Mouse (Mus musculus): ENCODE measurements around the gene Cyp20a1. TPM values are rescaled to one million over a fixed set of nuclear protein-coding genes. Genes with fewer than 3 reads are reported as not detected.

Cyp20a1 gene
- 10 to 100 TPM; 11.1 to 12.7 (median 11.4) TPM for total RNA-seq (2022)

- DNase-seq (ENCODE audit: low spot score in 2 of 2), result peak; percentile 82 to 91
Measured at GRCm38 (mm10) chr1:60342808-60343629, at the start of gene Cyp20a1. Cyp20a1 (plus strand) TSS chr1:60343323.

DNA sequence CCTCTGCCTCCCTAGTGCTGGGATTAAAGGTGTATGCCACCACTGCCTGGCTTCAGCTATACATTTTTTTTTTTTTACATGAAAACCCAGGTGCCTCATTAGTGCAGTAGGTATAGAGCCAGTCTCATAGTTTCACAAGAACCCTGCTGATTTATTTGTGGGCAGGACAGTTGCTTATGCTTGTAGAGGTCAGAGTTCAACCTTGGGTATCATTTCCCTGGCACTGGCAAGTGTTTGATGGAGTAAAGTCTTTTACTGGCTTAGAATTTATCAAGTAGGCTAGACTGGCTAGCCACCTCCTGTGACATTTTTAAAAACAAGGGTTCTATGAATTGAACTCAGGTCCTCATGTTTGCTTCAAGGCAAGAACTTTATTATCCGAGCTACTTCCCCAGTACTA, 49.2 kb upstream of the Cyp20a1 start:
- DNase-seq (ENCODE audit: low spot score in 2 of 2), result no peak

DNA sequence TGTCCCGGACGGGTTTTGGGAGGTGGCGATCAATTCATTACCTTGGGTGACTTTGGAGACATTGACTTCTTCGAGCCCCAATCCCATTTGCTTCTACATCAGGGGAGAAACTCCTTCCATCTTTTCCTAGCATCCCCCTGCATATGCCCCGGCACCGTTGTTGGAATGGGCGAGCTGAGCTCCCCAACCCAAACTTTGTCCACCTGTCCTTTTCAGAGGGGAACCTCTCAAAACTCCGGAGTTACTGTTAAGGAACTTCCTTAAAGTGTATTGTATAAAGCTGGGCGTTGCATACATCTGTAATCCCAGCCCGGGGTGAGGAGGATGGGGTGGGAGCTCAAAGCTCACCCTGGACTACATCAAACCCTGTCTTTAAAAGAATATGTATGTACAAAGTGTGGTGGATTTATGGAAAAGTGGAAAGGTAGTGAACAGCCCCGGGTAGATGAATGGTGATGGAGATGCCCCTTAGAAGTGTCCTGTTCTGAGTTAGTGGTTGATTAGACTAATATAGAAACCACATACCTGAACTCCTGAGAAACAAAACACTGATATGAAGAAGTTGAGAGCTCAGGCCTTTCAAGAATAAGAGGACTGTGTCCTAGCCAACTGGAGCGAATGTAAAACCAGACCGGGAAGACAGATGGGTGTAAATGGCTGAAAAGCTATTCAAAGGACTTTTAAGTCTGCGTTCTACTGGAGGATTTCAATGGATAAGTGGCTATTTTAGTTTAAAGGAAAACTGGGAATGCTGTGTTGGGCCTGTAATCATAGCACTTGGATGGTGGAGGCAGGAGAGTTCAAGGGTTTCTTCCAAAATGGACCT, 720 bp downstream of the Cyp20a1 start:
- no peak for DNase-seq (ENCODE audit: low spot score in 2 of 2)

DNA sequence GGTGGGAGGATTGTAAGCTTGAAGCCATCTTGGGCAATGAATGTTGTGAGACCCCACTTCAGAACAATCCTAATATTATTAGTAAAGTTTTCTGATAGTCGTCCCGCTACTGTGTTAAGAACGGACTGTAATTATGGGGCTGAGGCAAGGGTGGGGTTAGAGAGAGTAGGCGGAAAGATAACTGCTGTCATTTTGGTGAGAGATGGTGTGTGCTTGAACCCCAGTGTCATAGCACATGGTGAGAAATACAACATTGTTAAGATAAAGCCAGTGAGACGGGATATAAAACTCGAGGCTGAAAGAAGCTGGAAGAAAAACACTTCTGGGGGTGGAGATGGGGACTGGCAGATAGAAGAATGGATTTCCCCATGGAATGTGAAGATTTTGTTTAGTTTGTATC, 1.5 kb downstream of the Cyp20a1 start:
- DNase-seq (ENCODE audit: low spot score in 2 of 2), result no peak

DNA sequence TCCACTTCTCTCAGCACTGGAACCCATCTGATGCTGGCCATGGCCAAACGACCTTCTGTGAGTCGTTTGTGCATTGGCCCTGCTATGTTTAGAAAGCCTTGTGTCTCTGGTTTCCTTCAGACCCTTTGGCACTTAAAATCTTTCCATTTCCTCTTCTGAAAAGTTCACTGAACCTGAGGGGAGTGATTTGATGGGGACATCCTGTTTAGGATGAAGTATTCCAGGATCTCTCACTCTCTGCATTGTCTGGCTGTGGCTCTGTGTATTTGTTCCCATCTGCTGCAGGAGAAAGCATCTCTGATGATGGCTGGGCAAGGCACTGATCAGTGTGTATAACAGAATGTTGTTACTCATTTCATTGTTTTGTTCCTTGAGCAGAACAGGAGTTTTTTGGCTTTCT, 2.6 kb downstream of the Cyp20a1 start:
- no peak for DNase-seq (ENCODE audit: low spot score in 2 of 2)

DNA sequence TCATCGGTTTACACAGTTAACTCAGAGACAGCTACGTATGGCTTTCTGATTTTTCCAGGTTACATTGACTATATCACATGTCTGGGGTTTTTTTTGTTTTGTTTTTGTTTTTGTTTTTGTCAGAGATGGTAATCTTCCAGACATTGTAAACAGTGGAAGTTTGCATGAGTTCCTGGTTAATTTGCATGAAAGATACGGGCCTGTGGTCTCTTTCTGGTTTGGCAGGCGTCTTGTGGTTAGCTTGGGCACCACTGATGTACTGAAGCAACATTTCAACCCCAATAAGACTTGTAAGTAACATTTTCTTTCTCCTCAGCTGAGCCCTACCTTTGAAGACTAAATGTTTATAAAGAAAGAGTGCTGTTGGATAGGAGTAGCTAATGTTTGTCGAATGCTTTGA, 9.7 kb downstream of the Cyp20a1 start:
- DNase-seq (ENCODE audit: low spot score in 2 of 2), result no peak

- DNase-seq (ENCODE audit: low spot score in 2 of 2), result no peak
Measured at GRCm38 (mm10) chr1:60361626-60362025, 18.5 kb downstream of the Cyp20a1 start.

GRCm38 (mm10) chr1:60376556-60376955, 33.4 kb downstream of the Cyp20a1 start:
- DNase-seq (ENCODE audit: low spot score in 2 of 2), result no peak

DNA sequence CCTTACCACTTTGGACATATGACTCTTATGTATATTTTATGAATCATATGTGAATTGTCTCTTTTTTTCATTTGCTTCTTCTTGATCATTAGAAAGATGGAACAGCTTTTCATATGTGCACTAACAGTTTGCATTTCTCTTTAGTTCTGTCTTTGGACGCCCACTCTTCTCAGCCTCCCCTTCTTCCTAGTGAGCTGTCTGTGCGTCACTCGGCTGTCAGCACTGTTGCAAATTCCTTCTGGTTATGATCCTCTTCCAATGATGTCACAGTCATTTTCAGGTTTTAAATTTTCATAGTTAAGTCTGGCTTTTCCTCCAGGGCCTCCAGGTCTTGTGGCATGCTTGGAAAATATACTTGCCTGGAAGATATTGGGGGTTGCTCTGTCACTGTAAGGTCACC, 38.8 kb downstream of the Cyp20a1 start:
- DNase-seq (ENCODE audit: low spot score in 2 of 2), result no peak

GRCm38 (mm10) chr1:60404848-60405247, 61.7 kb downstream of the Cyp20a1 start:
- DNase-seq (ENCODE audit: low spot score in 2 of 2), result no peak

- DNase-seq (ENCODE audit: low spot score in 2 of 2), result no peak
Measured at GRCm38 (mm10) chr1:60408501-60409167, 65.5 kb downstream of the Cyp20a1 start.

DNA sequence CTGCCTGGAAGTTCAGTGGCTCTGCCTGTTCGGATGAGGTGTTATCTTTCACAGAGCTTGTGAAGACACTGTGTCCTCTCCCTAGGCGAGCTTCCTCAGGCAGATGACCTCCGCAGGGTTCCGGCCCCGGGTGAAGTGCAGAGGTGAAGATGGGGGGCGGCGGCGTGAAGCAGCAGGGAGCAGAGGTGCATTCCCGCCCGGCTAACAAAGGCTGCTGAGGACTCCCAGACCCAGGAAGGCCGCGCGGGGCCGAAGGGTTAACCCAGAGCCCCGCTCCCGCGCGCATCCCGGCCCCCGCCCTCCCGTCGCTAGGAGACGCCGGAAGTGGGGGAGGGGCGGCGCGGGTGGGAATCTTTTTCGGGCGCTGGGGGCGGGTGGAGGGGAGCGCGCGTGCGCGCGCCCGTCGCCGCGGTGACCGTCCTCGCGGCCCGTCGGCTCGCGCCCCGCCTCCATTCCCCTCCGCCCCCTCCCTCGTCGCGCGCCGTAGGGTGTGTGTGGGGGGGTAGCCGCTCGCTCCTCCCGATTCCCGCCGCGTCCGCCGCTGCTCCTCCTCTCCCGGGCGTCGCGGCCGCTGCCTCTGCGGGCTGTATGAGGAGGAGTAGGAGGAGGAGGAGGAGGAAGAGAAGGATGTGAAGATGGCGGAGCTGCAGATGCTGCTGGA, 66.2 kb downstream of the Cyp20a1 start, which contains the start of gene Abi2:
Abi2 (plus strand) TSS at position 452 of the 661 bp plus-strand sequence.
- DNase-seq (ENCODE audit: low spot score in 2 of 2), result peak; percentile 77 to 89

GRCm38 (mm10) chr1:60409928-60410817, 67.0 kb downstream of the Cyp20a1 start:
- DNase-seq (ENCODE audit: low spot score in 2 of 2), result peak in 1 of 2 experiments; percentile 60

DNA sequence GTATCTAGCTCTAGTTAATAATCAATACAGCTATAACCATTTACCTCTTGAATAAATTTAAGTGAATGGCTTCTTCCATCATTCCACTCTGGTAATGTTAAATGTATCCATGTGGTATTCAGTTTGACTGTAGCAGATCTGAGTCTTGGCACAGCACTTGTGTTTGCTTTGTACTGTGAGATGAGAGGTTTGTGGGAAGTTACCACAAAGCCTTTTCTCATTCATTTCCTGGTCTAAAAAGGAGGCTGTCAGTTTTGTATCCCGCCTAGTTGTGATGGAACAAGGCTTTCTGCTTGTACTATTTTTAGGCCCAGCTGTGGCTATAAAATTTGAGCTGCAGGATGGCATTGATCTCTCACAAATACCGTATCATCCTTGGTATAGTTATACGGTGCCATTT, 73.6 kb downstream of the Cyp20a1 start:
- DNase-seq (ENCODE audit: low spot score in 2 of 2), result no peak

DNA sequence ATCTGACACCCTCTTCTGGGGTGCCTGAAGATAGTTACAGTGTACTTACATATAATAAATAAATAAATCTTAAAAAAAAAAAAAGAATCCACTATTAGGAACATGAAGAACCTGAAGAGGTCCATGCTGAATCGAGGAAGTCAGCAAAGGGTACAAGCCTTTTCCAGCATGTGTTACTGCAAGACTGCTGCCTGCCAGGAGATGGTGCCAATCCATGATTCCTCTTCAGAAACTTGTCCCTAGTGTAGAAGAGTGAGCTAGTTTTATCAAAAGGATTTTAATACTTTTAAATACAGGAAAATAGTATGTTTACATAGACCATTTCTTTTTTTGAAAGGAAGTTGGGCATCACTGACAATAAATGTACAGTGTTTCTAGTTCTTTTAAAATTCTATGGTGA, 80.8 kb downstream of the Cyp20a1 start:
- no peak for DNase-seq (ENCODE audit: low spot score in 2 of 2)

DNA sequence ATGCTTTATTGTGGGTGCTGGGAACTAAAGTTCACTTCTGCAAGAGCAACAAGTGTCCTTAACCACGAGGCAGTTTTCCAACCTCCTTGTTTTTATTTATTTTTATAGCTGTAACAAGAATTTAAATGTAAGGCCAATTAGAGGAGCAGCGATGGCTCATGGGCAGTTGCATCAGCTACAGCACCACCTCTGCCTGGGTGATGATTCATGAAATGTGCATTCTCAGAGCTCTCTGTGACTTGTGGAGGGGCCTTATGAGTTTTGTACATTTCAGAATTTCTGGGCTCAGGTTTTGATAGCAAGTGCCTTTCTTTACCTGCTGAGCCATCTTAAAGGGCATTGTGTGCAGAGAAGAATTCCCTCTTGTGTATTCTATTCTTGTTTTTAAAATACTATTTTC, 85.2 kb downstream of the Cyp20a1 start:
- no peak for DNase-seq (ENCODE audit: low spot score in 2 of 2)

DNA sequence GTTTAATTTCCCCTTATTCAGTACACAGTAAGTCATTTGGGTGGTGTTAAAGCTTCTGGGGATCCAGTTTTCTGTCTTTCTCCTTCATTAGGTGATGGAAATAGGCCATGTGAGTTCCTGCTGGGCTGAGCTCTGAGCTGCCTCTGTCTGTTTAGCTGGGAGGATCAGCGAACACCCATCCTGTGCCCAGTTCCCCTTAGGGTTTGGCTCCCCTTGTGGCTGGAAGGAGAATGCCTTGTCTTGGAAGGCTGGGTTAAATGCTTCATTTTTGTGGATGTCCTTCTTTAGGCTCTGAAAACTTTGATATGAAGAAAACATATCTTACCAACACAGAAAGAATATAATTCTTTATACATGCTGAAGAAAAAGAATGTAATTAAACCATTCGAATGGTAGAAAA, 85.8 kb downstream of the Cyp20a1 start:
- no peak for DNase-seq (ENCODE audit: low spot score in 2 of 2)

- DNase-seq (ENCODE audit: low spot score in 2 of 2), result no peak
Measured at GRCm38 (mm10) chr1:60431531-60431930, 88.4 kb downstream of the Cyp20a1 start.

DNA sequence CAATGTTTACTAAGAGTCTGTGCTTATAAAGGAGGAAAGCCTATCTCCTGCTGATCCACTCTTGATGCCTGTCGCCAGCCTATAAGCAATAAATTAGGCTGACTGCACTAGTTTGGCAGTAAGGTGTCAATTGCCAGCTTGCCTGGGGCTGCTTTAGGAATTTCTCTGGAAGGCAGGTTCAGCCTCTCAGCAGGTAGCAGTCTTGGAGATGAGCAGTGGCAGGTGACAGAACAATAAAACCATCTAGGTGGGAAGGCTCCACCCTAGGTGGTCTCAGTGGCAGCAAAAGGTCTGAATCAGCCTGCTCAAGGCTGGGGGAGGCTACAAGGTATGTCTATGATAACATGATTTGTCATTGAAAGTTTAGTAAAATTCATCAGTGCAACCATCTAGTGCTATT, 89.4 kb downstream of the Cyp20a1 start:
- no peak for DNase-seq (ENCODE audit: low spot score in 2 of 2)
